Mouse (Mus musculus): Measurements from ENCODE around the gene Hand1. TPM values are rescaled to one million over a fixed set of nuclear protein-coding genes. Genes with fewer than 3 reads are reported as not detected.

Gene Hand1
- total and polyA plus RNA-seq, 3 experiments, result not detected

DNA sequence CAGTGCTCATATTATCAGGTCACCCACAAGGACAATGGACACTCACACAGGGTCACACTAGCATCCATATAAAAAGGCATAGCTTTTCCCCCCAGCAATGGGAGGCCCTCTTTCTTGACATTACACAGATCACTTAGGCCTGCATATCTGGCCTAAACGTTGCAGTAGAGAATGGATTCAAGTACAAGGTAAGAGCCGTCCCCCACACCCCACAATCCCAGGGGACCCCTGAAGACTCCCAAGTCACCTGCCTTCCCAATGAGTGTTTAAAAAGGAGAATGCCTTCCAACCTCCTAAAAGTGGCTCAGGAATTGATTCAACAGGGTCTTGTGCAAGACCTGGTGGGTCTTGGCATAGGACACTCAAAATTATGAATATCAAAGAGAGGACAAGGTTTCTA lies 2.7 kb upstream of the Hand1 start:
- TF ChIP-seq POLR2AphosphoS5 (IDR thresholded peaks at IDR 0.05; ENCODE audit: borderline replicate concordance, low read depth, low read length) (no peak), TBP (IDR thresholded peaks at IDR 0.05; ENCODE audit: low read depth, low read length) (no peak), RCOR1 (IDR thresholded peaks at IDR 0.05; ENCODE audit: low read depth, low read length) (no peak)
- no peaks in the 10 kb centered on the region for H3K79me2 ChIP-seq (ENCODE audit: control insufficient read depth, insufficient read depth, low read length, poor library complexity)
- peaks cover 4 to 20% of the 10 kb centered on the region in 2 experiments for H3K27me3 ChIP-seq (ENCODE audit: control insufficient read depth in 1 of 2, insufficient read depth in 2 of 2, low read length in 2 of 2)
- H3K9me3 ChIP-seq (replicated peaks; ENCODE audit: insufficient read depth, low read length), result no peaks in the 10 kb centered on the region
- H3K27ac ChIP-seq (ENCODE audit: control insufficient read depth, low read depth, low read length), result no peak overlapping the region
- no peak for DNase-seq (ENCODE audit: low read depth, low spot score)
- no peak overlapping the region for H3K9ac ChIP-seq (ENCODE audit: control insufficient read depth, low read depth, low read length, poor library complexity, severe bottlenecking)
- H3K4me3 ChIP-seq (ENCODE audit: control insufficient read depth in 1 of 2, insufficient read depth in 1 of 2, low read depth in 2 of 2, low read length in 2 of 2), result no peak overlapping the region
- no peaks in the 10 kb centered on the region for H3K4me1 ChIP-seq (ENCODE audit: control insufficient read depth in 1 of 2, insufficient read depth in 2 of 2, low read length in 2 of 2)
- no peaks in the 10 kb centered on the region for H3K36me3 ChIP-seq (ENCODE audit: control insufficient read depth in 1 of 2, insufficient read depth in 2 of 2, low read length in 2 of 2)

DNA sequence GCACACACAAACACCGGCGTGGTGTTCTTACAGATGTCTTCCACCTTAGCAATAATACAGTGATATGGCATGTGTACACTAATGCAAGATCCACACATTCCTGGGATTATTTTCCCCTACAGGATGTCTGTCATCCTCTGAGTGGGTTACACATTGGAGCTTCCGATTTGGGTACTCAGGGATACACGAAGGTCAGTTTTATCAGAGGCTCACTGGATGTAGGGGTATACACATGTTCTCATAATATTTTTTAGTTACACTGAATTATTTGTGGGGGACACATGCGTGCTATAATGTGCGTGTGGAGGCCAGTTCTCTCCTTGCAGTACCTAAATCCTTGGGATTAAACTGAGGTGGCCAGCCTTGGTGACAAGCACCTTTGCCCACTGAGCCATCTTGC lies 1.4 kb upstream of the Hand1 start:
- H3K4me3 ChIP-seq (ENCODE audit: control insufficient read depth in 1 of 2, insufficient read depth in 1 of 2, low read depth in 2 of 2, low read length in 2 of 2), result no peak overlapping the region
- H3K36me3 ChIP-seq (ENCODE audit: control insufficient read depth in 1 of 2, insufficient read depth in 2 of 2, low read length in 2 of 2), result no peaks in the 10 kb centered on the region
- no peak overlapping the region for H3K27ac ChIP-seq (ENCODE audit: control insufficient read depth, low read depth, low read length)
- peaks cover 0 to 11% of the 10 kb centered on the region in 2 experiments; a peak in 3 of 4 replicates for H3K27me3 ChIP-seq (ENCODE audit: control insufficient read depth in 1 of 2, insufficient read depth in 2 of 2, low read length in 2 of 2)
- H3K9ac ChIP-seq (ENCODE audit: control insufficient read depth, low read depth, low read length, poor library complexity, severe bottlenecking), result no peak overlapping the region
- no peak for DNase-seq (ENCODE audit: low read depth, low spot score)
- H3K9me3 ChIP-seq (replicated peaks; ENCODE audit: insufficient read depth, low read length), result no peaks in the 10 kb centered on the region
- TF ChIP-seq NRF1 (IDR thresholded peaks at IDR 0.05; ENCODE audit: insufficient read depth, low read depth, low read length, poor library complexity, severe bottlenecking) (no peak), POLR2A (IDR thresholded peaks at IDR 0.05; ENCODE audit: control insufficient read depth in 1 of 2, insufficient read depth in 1 of 2, low read depth in 1 of 2, low read length in 2 of 2, poor library complexity in 1 of 2) (no peak), HCFC1 (IDR thresholded peaks at IDR 0.05; ENCODE audit: low read depth, low read length) (no peak), POLR2AphosphoS5 (IDR thresholded peaks at IDR 0.05; ENCODE audit: borderline replicate concordance, low read depth, low read length) (no peak), ZNF384 (IDR thresholded peaks at IDR 0.05; ENCODE audit: low read depth, low read length) (no peak), E2F4 (IDR thresholded peaks at IDR 0.05; ENCODE audit: borderline replicate concordance, low read depth, low read length) (no peak), TAL1 (IDR thresholded peaks at IDR 0.05; ENCODE audit: low read length) (no peak), MYB (IDR thresholded peaks at IDR 0.05; ENCODE audit: low read depth, low read length) (no peak), MAFK (IDR thresholded peaks at IDR 0.05; ENCODE audit: borderline replicate concordance, low read depth, low read length) (no peak), MEF2A (IDR thresholded peaks at IDR 0.05; ENCODE audit: extremely low read depth, insufficient replicate concordance, low read depth, low read length, poor library complexity, severe bottlenecking) (no peak), USF2 (IDR thresholded peaks at IDR 0.05; ENCODE audit: borderline replicate concordance in 1 of 2, insufficient read depth in 1 of 2, low read depth in 1 of 2, low read length in 2 of 2) (no peak), BHLHE40 (IDR thresholded peaks at IDR 0.05; ENCODE audit: borderline replicate concordance, low read depth, low read length) (no peak), KAT2A (conservative IDR thresholded peaks at IDR 0.05; ENCODE audit: low read depth, low read length) (no peak), CHD1 (IDR thresholded peaks at IDR 0.05; ENCODE audit: low read depth, low read length) (no peak), POLR2AphosphoS2 (IDR thresholded peaks at IDR 0.05; ENCODE audit: low read length) (no peak), TCF12 (IDR thresholded peaks at IDR 0.05; ENCODE audit: low read depth, low read length) (no peak), MXI1 (IDR thresholded peaks at IDR 0.05; ENCODE audit: low read depth, low read length) (no peak), NELFE (IDR thresholded peaks at IDR 0.05; ENCODE audit: low read depth, low read length) (no peak)
- H3K4me1 ChIP-seq (ENCODE audit: control insufficient read depth in 1 of 2, insufficient read depth in 2 of 2, low read length in 2 of 2), result no peaks in the 10 kb centered on the region
- H3K79me2 ChIP-seq (ENCODE audit: control insufficient read depth, insufficient read depth, low read length, poor library complexity), result no peaks in the 10 kb centered on the region
